Mouse (Mus musculus): ENCODE results near the gene Rsph3a.

The Rsph3a gene

GRCm38 (mm10) chr17:7945117-7946052, at the start of gene Rsph3a:
TSS of gene Rsph3a (plus strand) at chr17:7945614.
- DNase-seq (ENCODE audit: low spot score) = peak; percentile 90

GRCm38 (mm10) chr17:7896047-7896635, 49.3 kb upstream of the Rsph3a start:
- no peak for DNase-seq (ENCODE audit: low spot score)

GRCm38 (mm10) chr17:7897120-7897519, 48.3 kb upstream of the Rsph3a start:
- no peak for DNase-seq (ENCODE audit: low spot score)

GRCm38 (mm10) chr17:7897756-7898155, 47.7 kb upstream of the Rsph3a start:
- no peak for DNase-seq (ENCODE audit: low spot score)

GRCm38 (mm10) chr17:7899233-7899632, 46.2 kb upstream of the Rsph3a start:
- no peak for DNase-seq (ENCODE audit: low spot score)

- no peak for DNase-seq (ENCODE audit: low spot score)
Measured at GRCm38 (mm10) chr17:7899961-7900360, 45.5 kb upstream of the Rsph3a start.

GRCm38 (mm10) chr17:7901536-7901935, 43.9 kb upstream of the Rsph3a start:
- no peak for DNase-seq (ENCODE audit: low spot score)

GRCm38 (mm10) chr17:7902362-7902761, 43.1 kb upstream of the Rsph3a start:
- no peak for DNase-seq (ENCODE audit: low spot score)

GRCm38 (mm10) chr17:7904992-7905391, 40.4 kb upstream of the Rsph3a start:
- no peak for DNase-seq (ENCODE audit: low spot score)

- DNase-seq (ENCODE audit: low spot score) = no peak
Measured at GRCm38 (mm10) chr17:7905936-7906685, 39.3 kb upstream of the Rsph3a start.

GRCm38 (mm10) chr17:7914596-7915227, 30.7 kb upstream of the Rsph3a start:
- DNase-seq (ENCODE audit: low spot score) = no peak

- no peak for DNase-seq (ENCODE audit: low spot score)
Measured at GRCm38 (mm10) chr17:7915791-7916190, 29.6 kb upstream of the Rsph3a start.

GRCm38 (mm10) chr17:7916782-7917574, 28.4 kb upstream of the Rsph3a start:
- no peak for DNase-seq (ENCODE audit: low spot score)

GRCm38 (mm10) chr17:7918355-7918754, 27.1 kb upstream of the Rsph3a start:
- no peak for DNase-seq (ENCODE audit: low spot score)

- no peak for DNase-seq (ENCODE audit: low spot score)
Measured at GRCm38 (mm10) chr17:7919209-7919608, 26.2 kb upstream of the Rsph3a start.

- no peak for DNase-seq (ENCODE audit: low spot score)
Measured at GRCm38 (mm10) chr17:7922564-7922963, 22.9 kb upstream of the Rsph3a start.

GRCm38 (mm10) chr17:7924185-7924725, 21.2 kb upstream of the Rsph3a start:
- DNase-seq (ENCODE audit: low spot score) = no peak

- DNase-seq (ENCODE audit: low spot score) = no peak
Measured at GRCm38 (mm10) chr17:7925413-7926160, 19.8 kb upstream of the Rsph3a start, which contains the start of gene Tagap. TSS of gene Tagap (plus strand) at chr17:7926000.

- peak; percentile 68 for DNase-seq (ENCODE audit: low spot score)
Measured at GRCm38 (mm10) chr17:7927582-7928535, 17.6 kb upstream of the Rsph3a start.
